Mouse (Mus musculus): ENCODE measurements around the gene Tsga10. TPM values are rescaled to one million over a fixed set of nuclear protein-coding genes. Genes with fewer than 3 reads are reported as not detected.

Gene Tsga10
- 5.7 and 5.9 TPM in 2 replicates for polyA plus RNA-seq (2015; fragmentation: Nextera tagmentation; extraction: Ambion mirVana)

DNA sequence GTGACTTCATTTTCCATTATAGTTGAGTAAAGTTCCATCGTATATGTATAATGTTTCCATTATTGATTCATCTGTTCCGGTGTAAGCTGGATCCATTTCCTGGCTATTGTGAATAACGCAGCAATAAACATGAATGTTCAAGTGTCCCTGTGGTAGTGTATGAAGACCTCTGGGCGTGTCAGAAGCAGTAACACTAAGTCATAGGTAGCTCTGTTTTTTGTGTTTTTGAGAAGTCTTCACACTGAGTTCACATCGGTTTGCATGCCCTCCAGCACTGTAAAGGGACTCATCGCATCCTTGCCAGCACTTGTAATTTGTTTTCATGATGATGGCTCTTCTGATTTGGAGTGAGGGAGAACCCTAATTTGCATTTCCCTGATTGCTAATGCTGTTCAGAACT, at the start of gene Tsga10:
TSS of gene Tsga10 (minus strand) at position 144 of the 400 bp plus-strand sequence.
- Histone ChIP-seq H3K27me3 (ENCODE audit: control insufficient read depth, insufficient read depth, low read length) (no peaks in the 10 kb centered on the region), H3K4me2 (ENCODE audit: low read depth, low read length) (peak within 1 kb of the TSS; percentile 80), H3K4me1 (ENCODE audit: control insufficient read depth, insufficient read depth, low read length) (no peaks in the 10 kb centered on the region), H3K36me3 (ENCODE audit: control insufficient read depth, insufficient read depth, low read length) (no peaks in the 10 kb centered on the region), H3K27ac (ENCODE audit: low read length) (peak within 1 kb of the TSS; percentile 95), H3K9ac (ENCODE audit: low read length) (peak within 1 kb of the TSS; percentile 77), H3K9me3 (replicated peaks; ENCODE audit: control insufficient read depth, low read length) (no peaks in the 10 kb centered on the region), H3K4me3 (replicated peaks; ENCODE audit: low read length) (peak within 1 kb of the TSS; percentile 78)
- 82% methylated on average over 6 of the region's 6 CpGs for WGBS
- ATAC-seq (ENCODE audit: insufficient read depth, low FRiP score) = no peak

DNA sequence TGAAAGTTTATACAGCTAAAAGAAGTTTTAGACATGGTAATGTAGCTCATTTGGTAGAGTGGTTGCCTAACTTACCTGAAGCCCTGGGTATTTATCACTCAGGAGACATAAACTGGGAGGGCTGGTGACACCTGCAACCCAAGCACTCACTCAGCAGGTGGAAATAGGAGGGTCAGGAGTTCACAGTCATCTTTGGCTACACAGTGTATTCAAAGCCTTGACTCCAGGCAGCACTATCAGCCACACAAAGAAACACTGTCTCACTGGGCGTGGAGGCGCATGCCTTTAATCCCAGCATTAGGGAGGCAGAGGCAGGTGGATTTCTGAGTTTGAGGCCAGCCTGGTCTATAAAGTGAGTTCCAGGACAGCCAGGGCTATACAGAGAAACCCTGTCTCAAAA, 46.5 kb upstream of the Tsga10 start:
- Histone ChIP-seq H3K9ac (ENCODE audit: low read length) (no peak overlapping the region), H3K36me3 (ENCODE audit: control insufficient read depth, insufficient read depth, low read length) (no peaks in the 10 kb centered on the region), H3K27ac (ENCODE audit: low read length) (no peak overlapping the region), H3K4me3 (replicated peaks; ENCODE audit: low read length) (no peak overlapping the region), H3K27me3 (ENCODE audit: control insufficient read depth, insufficient read depth, low read length) (no peaks in the 10 kb centered on the region; the same call in 1 of the 2 replicates), H3K4me2 (ENCODE audit: low read depth, low read length) (no peak overlapping the region), H3K9me3 (replicated peaks; ENCODE audit: control insufficient read depth, low read length) (no peaks in the 10 kb centered on the region), H3K4me1 (ENCODE audit: control insufficient read depth, insufficient read depth, low read length) (no peaks in the 10 kb centered on the region)
- WGBS = 83% methylated on average over 2 of the region's 2 CpGs
- no peak for ATAC-seq (ENCODE audit: insufficient read depth, low FRiP score)

DNA sequence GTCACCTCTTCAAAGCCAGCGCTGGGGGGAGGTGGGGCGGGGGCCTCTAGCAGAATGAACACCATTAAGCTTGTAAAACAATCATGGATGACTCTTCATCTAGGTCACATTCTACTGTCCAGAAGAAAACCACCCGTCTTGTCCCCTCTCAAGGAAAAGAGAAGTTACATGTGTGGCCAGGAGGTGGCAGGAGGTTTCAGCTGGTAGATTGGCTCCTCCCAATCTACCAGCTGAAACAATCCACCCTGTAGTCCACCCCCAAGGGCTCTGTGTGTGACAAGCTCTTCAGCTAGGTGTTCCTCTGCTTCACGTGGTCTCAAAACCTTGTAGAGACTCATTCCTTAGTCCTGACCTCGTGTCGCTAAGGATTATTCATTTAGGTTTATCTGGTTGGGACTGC, 36.9 kb upstream of the Tsga10 start:
- Histone ChIP-seq H3K4me3 (replicated peaks; ENCODE audit: low read length) (no peak overlapping the region), H3K27me3 (ENCODE audit: control insufficient read depth, insufficient read depth, low read length) (no peaks in the 10 kb centered on the region), H3K4me1 (ENCODE audit: control insufficient read depth, insufficient read depth, low read length) (no peaks in the 10 kb centered on the region), H3K9ac (ENCODE audit: low read length) (no peak overlapping the region), H3K27ac (ENCODE audit: low read length) (no peak overlapping the region), H3K36me3 (ENCODE audit: control insufficient read depth, insufficient read depth, low read length) (peaks cover 8% of the 10 kb centered on the region; the same call in 1 of the 2 replicates), H3K9me3 (replicated peaks; ENCODE audit: control insufficient read depth, low read length) (no peaks in the 10 kb centered on the region), H3K4me2 (ENCODE audit: low read depth, low read length) (no peak overlapping the region)
- WGBS = 35% methylated on average over 6 of the region's 6 CpGs
- no peak for ATAC-seq (ENCODE audit: insufficient read depth, low FRiP score)

DNA sequence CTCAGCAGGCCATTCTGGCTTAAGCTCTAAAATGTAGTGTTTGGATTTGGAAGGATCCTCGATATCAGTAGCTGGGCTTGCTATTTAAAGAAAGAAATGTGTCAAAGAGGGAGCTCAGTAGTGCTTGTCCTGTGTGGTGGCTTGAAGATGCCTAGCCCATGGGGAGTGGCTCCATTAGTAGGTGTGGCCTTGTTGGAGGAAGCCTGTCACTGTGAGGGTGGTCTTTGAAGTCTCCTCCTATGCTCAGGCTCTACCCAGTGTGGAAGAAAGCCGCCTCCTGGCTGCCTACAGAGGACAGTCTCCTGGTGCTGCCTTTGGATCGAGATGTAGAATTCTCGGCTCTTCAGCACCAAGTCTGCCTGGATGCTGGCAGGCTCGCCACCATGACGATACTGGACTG, 34.1 kb upstream of the Tsga10 start:
- Histone ChIP-seq H3K9ac (ENCODE audit: low read length) (no peak overlapping the region), H3K27me3 (ENCODE audit: control insufficient read depth, insufficient read depth, low read length) (no peaks in the 10 kb centered on the region), H3K4me3 (replicated peaks; ENCODE audit: low read length) (no peak overlapping the region), H3K9me3 (replicated peaks; ENCODE audit: control insufficient read depth, low read length) (no peaks in the 10 kb centered on the region), H3K27ac (ENCODE audit: low read length) (no peak overlapping the region), H3K4me2 (ENCODE audit: low read depth, low read length) (no peak overlapping the region), H3K36me3 (ENCODE audit: control insufficient read depth, insufficient read depth, low read length) (peaks cover 20% of the 10 kb centered on the region), H3K4me1 (ENCODE audit: control insufficient read depth, insufficient read depth, low read length) (no peaks in the 10 kb centered on the region)
- ATAC-seq (ENCODE audit: insufficient read depth, low FRiP score) = peak; percentile 56; the same call in 1 of the 2 replicates
- 47% methylated on average over 6 of the region's 6 CpGs for WGBS

- no peaks in the 10 kb centered on the region for H3K4me1 ChIP-seq (ENCODE audit: control insufficient read depth, insufficient read depth, low read length)
- WGBS = 64% methylated on average over 4 of the region's 4 CpGs
- ATAC-seq (ENCODE audit: insufficient read depth, low FRiP score) = no peak; the same call in 1 of the 2 replicates
- H3K27me3 ChIP-seq (ENCODE audit: control insufficient read depth, insufficient read depth, low read length) = no peaks in the 10 kb centered on the region
- no peak overlapping the region for H3K4me3 ChIP-seq (replicated peaks; ENCODE audit: low read length)
- peaks cover 20% of the 10 kb centered on the region for H3K36me3 ChIP-seq (ENCODE audit: control insufficient read depth, insufficient read depth, low read length)
- H3K27ac ChIP-seq (ENCODE audit: low read length) = no peak overlapping the region
- no peak overlapping the region for H3K9ac ChIP-seq (ENCODE audit: low read length)
- H3K4me2 ChIP-seq (ENCODE audit: low read depth, low read length) = no peak overlapping the region
- H3K9me3 ChIP-seq (replicated peaks; ENCODE audit: control insufficient read depth, low read length) = no peaks in the 10 kb centered on the region
Observed at GRCm38 (mm10) chr1:37899816-37900215, 33.6 kb upstream of the Tsga10 start.

DNA sequence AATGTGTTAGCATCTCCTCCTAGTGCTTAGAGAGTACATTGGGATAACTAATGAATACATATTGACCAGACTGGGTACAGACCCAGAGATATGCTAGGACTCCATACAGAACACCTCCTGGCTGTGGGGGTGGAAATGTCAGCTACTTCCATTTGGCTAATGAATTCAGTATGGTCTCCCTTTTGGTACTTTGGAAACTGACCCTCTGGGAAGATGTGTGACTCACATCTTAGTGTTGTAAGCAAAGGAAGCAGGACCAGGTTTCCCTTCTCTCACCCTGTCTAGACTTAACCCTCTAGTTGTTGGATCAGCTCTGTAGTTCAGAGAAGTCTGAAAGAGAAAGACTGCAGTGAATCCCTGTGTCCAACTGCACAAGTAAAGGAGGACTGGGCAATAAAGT, 28.4 kb upstream of the Tsga10 start:
- Histone ChIP-seq H3K9ac (ENCODE audit: low read length) (no peak overlapping the region), H3K9me3 (replicated peaks; ENCODE audit: control insufficient read depth, low read length) (no peaks in the 10 kb centered on the region), H3K4me2 (ENCODE audit: low read depth, low read length) (no peak overlapping the region), H3K36me3 (ENCODE audit: control insufficient read depth, insufficient read depth, low read length) (peaks cover 24% of the 10 kb centered on the region), H3K4me3 (replicated peaks; ENCODE audit: low read length) (no peak overlapping the region), H3K27me3 (ENCODE audit: control insufficient read depth, insufficient read depth, low read length) (no peaks in the 10 kb centered on the region), H3K4me1 (ENCODE audit: control insufficient read depth, insufficient read depth, low read length) (peaks cover 7% of the 10 kb centered on the region), H3K27ac (ENCODE audit: low read length) (no peak overlapping the region)
- ATAC-seq (ENCODE audit: insufficient read depth, low FRiP score) = no peak

DNA sequence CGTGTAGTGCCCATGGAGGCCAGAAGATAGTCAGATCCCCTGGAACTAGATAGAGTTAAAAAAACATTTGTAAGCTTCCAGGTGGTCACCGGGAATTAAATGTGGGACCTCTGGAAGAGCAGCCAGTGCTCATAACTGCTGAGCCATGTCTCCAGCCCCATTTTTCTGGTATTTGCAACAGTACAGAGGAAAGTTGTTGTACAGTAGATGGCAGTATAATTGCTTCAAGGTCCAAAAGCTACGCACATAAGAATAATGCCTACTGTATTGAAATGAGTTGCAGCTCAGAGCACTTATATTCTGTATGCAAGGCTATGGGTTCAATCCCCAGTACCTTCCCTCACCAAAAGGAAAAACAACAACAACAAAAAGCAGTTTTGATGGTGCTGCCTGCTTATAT, 25.2 kb upstream of the Tsga10 start:
- no peaks in the 10 kb centered on the region for H3K27me3 ChIP-seq (ENCODE audit: control insufficient read depth, insufficient read depth, low read length)
- no peak for ATAC-seq (ENCODE audit: insufficient read depth, low FRiP score)
- no peak overlapping the region for H3K27ac ChIP-seq (ENCODE audit: low read length)
- peak overlapping the region; percentile 62 for H3K4me2 ChIP-seq (ENCODE audit: low read depth, low read length)
- peak overlapping the region; percentile 75 for H3K4me3 ChIP-seq (replicated peaks; ENCODE audit: low read length)
- H3K9me3 ChIP-seq (replicated peaks; ENCODE audit: control insufficient read depth, low read length) = no peaks in the 10 kb centered on the region
- no peak overlapping the region for H3K9ac ChIP-seq (ENCODE audit: low read length)
- WGBS = 51% methylated on average over 3 of the region's 3 CpGs
- H3K36me3 ChIP-seq (ENCODE audit: control insufficient read depth, insufficient read depth, low read length) = peaks cover 8% of the 10 kb centered on the region
- H3K4me1 ChIP-seq (ENCODE audit: control insufficient read depth, insufficient read depth, low read length) = peaks cover 12% of the 10 kb centered on the region

DNA sequence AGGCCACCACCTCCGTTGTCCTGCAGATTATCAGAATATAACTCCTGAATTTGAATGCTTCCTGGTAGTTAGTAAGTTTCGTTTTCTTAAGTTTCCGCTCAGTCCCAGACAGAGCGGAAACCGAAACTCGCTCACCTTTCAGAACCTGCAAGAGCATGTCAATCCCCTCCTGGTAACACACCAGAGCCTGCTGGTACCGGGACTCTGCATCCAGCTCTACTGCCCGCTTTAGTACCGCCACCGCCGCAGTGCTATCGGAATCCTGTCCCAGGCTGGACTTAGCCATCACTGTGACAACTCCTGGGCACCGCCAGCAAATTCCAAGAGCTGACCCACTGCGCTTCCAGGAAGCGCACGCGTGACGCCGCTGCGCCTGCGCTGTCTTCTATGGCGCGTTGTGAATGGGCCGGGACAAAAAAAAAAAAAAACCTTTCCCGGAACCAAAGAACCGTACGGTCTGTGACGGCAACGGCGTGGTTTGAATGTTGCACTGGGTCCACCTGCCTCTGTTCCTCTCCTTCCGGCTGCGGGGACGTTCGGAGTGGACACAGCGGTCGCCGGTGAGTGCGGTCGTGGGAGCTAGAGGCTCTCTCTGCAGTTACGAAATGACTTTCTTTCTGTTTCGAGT, 23.9 kb upstream of the Tsga10 start, which contains the start of the genes Mitd1 and Mrpl30:
TSS of gene Mitd1 (minus strand) at position 387 of the 628 bp plus-strand sequence.
TSS of gene Mrpl30 (plus strand) at position 453 of the 628 bp plus-strand sequence.
- under 1% methylated on average over 41 of the region's 41 CpGs for WGBS
- Histone ChIP-seq H3K9ac (ENCODE audit: low read length) (peak within 1 kb of the TSS; percentile 79), H3K9me3 (replicated peaks; ENCODE audit: control insufficient read depth, low read length) (no peaks in the 10 kb centered on the region), H3K4me1 (ENCODE audit: control insufficient read depth, insufficient read depth, low read length) (peaks cover 12% of the 10 kb centered on the region), H3K36me3 (ENCODE audit: control insufficient read depth, insufficient read depth, low read length) (peaks cover 4% of the 10 kb centered on the region; the same call in 1 of the 2 replicates), H3K27me3 (ENCODE audit: control insufficient read depth, insufficient read depth, low read length) (no peaks in the 10 kb centered on the region), H3K27ac (ENCODE audit: low read length) (peak within 1 kb of the TSS; percentile 91), H3K4me2 (ENCODE audit: low read depth, low read length) (peak within 1 kb of the TSS; percentile 83), H3K4me3 (replicated peaks; ENCODE audit: low read length) (peak within 1 kb of the TSS; percentile 75)
- ATAC-seq (ENCODE audit: insufficient read depth, low FRiP score) = peak; percentile 93

DNA sequence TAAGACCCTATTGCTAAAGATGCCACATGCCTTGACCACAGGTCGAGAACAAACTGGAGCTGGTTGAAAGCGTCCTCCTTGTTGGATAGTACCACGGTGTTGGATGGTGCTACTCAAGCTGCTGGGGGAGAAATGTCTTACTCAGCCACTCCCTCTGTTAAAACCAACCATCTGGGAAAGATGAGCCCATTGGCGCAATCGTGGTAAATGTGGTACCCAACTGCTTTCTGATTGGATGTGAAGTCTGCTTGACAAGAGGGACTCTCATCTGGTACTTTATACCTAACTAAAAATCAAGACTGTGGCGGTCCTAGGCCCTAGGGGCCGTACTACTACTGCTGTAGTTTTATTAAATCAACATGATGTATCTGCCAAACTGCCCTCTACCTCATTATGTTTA, 23.0 kb upstream of the Tsga10 start:
- peaks cover 12% of the 10 kb centered on the region for H3K4me1 ChIP-seq (ENCODE audit: control insufficient read depth, insufficient read depth, low read length)
- H3K9ac ChIP-seq (ENCODE audit: low read length) = peak overlapping the region; percentile 79
- H3K27ac ChIP-seq (ENCODE audit: low read length) = peak overlapping the region; percentile 91; the same call in 1 of the 2 replicates
- WGBS = 76% methylated on average over 7 of the region's 7 CpGs
- no peaks in the 10 kb centered on the region for H3K9me3 ChIP-seq (replicated peaks; ENCODE audit: control insufficient read depth, low read length)
- H3K27me3 ChIP-seq (ENCODE audit: control insufficient read depth, insufficient read depth, low read length) = no peaks in the 10 kb centered on the region
- no peak for ATAC-seq (ENCODE audit: insufficient read depth, low FRiP score)
- peaks cover 4% of the 10 kb centered on the region for H3K36me3 ChIP-seq (ENCODE audit: control insufficient read depth, insufficient read depth, low read length)
- H3K4me3 ChIP-seq (replicated peaks; ENCODE audit: low read length) = peak overlapping the region; percentile 75
- peak overlapping the region; percentile 83 for H3K4me2 ChIP-seq (ENCODE audit: low read depth, low read length)
